Mouse (Mus musculus) NIH3T3 (cell line): ENCODE measurements around the gene Mid1.

Experiments
- DNase-seq: peaks from one replicate; pipeline ENCODE4 v3.0.0-alpha.2; 2012; ENCODE audit warnings: low read depth

Gene Mid1

GRCm38 (mm10) chrX:170017333-170018245 lies 332.6 kb downstream of the Mid1 start:
- peak; percentile 91 for DNase-seq

DNA sequence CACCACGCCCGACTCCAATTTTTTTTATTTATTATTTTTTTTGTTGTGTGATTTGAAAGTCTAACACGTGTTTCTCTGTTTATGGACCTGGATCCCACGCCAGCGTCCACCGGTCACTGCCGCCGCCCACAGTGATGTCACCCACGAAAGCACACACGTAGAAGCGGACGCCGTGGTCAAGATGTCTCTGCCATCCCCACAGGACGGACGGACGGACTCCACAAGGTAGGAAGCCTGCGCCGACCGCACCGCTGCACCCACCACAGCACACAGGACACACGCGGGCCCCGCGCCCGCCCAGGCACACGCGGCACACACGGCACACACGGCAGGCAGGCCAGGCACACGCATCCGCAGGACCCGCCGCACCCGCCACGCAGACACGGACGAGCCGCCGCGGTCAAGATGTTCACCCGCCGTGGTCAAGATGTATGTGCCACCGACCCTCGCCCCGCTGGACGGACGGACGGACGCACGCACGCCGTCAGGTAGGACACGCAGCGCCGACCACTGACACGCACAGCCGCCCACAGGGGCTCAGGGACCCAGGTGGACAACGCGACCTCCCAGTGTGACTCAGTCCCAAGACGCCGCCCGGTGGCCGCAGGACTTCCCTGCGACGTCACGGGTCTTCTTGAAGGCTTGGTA lies 333.7 kb downstream of the Mid1 start:
- peak; percentile 77 for DNase-seq

DNA sequence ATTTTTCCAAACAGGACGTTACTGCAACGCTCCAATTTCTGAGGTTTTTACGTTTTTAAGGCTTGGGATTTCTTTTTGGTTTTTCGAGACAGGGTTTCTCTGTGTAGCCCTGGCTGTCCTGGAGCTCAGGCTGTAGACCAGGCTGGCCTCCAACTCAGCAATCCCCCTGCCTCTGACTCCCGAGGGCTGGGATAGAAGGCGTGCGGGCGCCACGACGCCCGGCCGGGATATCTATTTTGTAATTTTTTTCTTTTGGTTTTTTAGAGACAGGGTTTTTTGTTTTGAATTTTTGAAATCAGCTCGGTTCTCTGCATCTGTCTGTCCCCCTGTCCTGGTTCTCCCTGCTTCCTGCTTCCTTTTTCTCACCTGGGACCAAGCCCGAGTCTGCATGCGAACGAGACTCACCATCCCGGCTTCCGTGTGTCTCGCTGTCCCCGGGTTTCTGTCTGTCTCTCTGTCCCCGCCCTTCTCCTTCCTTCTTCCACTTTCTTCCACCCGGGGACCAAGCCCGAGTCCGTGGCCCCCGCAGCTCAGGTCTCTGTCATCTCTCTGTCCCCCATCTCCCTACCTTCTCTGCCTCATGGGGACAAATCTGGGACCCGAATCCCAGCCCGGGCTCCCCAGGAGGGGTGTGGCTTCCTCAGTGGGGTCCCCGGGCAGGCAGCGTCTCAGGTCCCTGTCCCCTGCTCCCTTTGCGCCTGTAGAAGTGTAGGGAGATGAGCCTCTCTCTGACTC lies 334.4 kb downstream of the Mid1 start:
- DNase-seq: peak; percentile 69

GRCm38 (mm10) chrX:170019954-170020689 lies 335.1 kb downstream of the Mid1 start:
- DNase-seq: peak; percentile 99

DNA sequence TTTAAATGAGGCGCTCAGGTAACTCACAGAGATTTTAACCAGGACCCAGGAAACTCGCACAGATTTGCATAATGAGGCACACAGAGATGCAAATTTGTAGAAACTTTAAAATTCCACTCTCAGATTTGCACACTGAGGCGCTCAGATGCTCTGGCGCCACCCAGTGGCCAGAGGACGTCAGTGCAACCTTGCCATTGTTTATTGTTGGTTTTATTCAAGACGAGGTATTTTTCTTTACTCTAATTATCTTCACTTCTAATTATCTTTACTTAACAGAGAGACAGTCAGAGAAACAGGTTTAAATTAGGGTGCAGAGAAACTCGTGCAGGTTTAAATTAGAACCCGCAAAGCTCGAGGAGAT lies 335.7 kb downstream of the Mid1 start:
- DNase-seq: peak; percentile 100

DNA sequence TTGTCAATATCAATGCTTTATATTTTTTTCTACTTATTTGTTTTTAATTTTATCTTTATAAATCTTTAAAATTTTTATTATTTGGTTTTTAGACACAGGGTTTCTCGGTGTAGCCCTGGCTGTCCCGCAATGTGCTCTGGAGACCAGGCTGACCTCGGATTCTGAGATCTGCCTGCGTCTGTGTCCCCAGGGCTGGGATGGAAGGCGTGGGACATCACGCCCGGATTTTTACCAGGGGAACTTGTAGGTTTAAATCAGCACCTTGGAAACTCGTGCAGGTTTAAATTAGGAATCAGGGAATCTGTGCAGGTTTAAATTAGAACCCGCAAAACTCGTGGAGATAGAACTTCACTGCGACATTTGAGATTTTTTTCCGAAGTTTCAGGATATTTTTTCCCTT lies 336.2 kb downstream of the Mid1 start:
- peak; percentile 60 for DNase-seq

DNA sequence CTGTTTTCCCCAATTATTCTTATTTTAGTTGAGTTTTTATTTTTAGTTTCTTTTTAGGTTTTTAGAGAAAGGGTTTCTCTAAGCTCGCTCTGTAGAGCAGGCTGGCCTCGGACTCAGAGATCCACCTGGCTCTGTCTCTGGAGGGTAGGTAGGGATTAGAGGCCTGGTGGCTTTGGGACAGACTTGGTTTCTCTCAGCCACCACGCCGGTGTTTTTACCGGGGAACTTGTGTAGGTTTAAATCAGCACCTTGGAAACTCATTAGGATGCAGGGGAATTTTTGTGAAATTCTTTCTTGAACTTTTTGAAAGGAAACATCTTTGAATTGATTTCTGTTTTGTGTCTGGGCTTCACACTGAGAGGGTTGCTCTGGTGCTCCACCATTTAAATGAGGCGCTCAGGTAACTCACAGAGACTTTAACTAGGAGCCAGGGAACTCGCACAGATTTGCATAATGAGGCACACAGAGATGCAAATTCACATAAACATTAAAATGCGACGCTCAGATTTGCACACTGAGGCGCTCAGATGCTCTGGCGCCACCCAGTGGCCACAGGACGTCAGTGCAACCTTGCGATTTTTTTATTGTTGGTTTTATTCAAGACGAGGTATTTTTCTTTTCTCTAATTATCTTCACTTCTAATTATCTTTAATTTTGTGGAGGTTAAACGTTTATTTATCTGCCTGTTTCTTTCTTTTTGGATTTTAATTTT lies 336.9 kb downstream of the Mid1 start:
- DNase-seq: peak; percentile 96
